Mouse (Mus musculus) liver, adult 2 months (tissue): Measurements from ENCODE around the gene Ccdc88c. TPM values are rescaled to one million over a fixed set of nuclear protein-coding genes. Genes with fewer than 3 reads are reported as not detected.
A peak's percentile ranks its signal among the peaks of the same experiment; 100 is the strongest.

ENCODE experiments used
- DNase-seq: peaks from one replicate; pipeline ENCODE4 v3.0.0-alpha.2; 2011; ENCODE audit warnings: low read depth, low spot score; ENCODE audit errors: extremely low read depth
- H3K27ac ChIP-seq: fragments of 200-500 bp; replicated peaks from 2 replicates; pipeline ENCODE4 v1.5.1; 2012; ENCODE audit warnings: low read depth, mild to moderate bottlenecking, control low read depth, inconsistent platforms, low read length; ENCODE audit not compliant: insufficient read depth
- H3K27me3 ChIP-seq: fragments of 200-500 bp; 2 replicates; pipeline ENCODE4 v1.6.1; 2012; ENCODE audit warnings: mild to moderate bottlenecking, moderate library complexity, low read length, inconsistent platforms; ENCODE audit not compliant: control insufficient read depth, insufficient read depth
- H3K36me3 ChIP-seq: fragments of 200-500 bp; 2 replicates; pipeline ENCODE4 v1.6.1; 2012; ENCODE audit warnings: low read length, inconsistent platforms; ENCODE audit not compliant: control insufficient read depth, insufficient read depth
- H3K4me1 ChIP-seq: fragments of 200-500 bp; 2 replicates; pipeline ENCODE4 v1.6.1; 2011; ENCODE audit warnings: low read length; ENCODE audit not compliant: control insufficient read depth, insufficient read depth
- H3K4me3 ChIP-seq: fragments of 200-500 bp; 2 replicates; pipeline ENCODE4 v1.5.1; 2011; ENCODE audit warnings: low read depth, mild to moderate bottlenecking, control low read depth, low read length, moderate library complexity; ENCODE audit not compliant: insufficient read depth
- H3K79me2 ChIP-seq: fragments of 200-500 bp; 2 replicates; pipeline ENCODE4 v1.6.1; 2012; ENCODE audit warnings: inconsistent platforms, mild to moderate bottlenecking, low read length, moderate library complexity; ENCODE audit not compliant: control insufficient read depth, insufficient read depth
- H3K9ac ChIP-seq: fragments of 200-500 bp; 2 replicates; pipeline ENCODE4 v1.6.1; 2012; ENCODE audit warnings: low read depth, mild to moderate bottlenecking, control low read depth, inconsistent platforms, low read length
- CTCF ChIP-seq: fragments of 200-500 bp; IDR thresholded peaks from 2 replicates; pipeline ENCODE4 v1.5.1; 2011; ENCODE audit warnings: low read depth, low read length, control low read depth
- POLR2A ChIP-seq: fragments of 200-500 bp; IDR thresholded peaks from 2 replicates; pipeline ENCODE4 v1.6.1; 2011; ENCODE audit warnings: low read length, control low read depth; ENCODE audit not compliant: insufficient read depth; ENCODE audit errors: extremely low read depth
- WGBS: fragments of 180-500 bp; shearing (Covaris S2); methylation state at CpG from one replicate; pipeline ENCODE4 v1.1.7; 2018; 5-methylcytosine and 5-hydroxymethylcytosine counted together
- polyA plus RNA-seq: library from polyadenylated mRNA; depleted of rRNA; stranded (reverse); fragments of >200 nt; gene quantifications from 2 replicates; pipeline ENCODE4 v1.2.3, GENCODE M21; 2012
- total RNA-seq: library from RNA; depleted of rRNA; stranded (reverse); fragments of >200 nt; gene quantifications from 2 replicates; pipeline ENCODE4 v1.2.3, GENCODE M21; 2014

Gene Ccdc88c
- total and polyA plus RNA-seq, 2 experiments = 1.1 to 1.3 TPM

DNA sequence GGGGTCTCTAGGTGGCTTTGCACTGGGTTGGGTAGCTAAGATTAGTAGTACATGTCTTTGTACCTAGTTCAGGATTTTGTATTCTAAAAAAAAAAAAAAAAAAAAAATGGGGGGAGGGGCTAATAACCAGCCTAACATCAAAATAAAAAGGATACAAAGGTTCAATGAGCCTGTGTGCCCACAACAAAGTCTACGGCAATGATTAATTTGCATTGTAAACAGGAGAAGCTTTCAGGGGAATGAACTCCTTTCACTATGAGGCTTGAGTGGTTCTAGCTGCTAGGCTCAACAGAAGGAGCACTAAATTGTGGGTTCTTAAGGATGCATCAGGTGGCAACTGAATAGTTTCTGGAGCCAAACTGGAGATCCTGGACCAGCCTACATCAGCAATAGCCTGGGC is 37.5 kb upstream of the Ccdc88c start:
- H3K79me2 ChIP-seq = peaks cover 31% of the 10 kb centered on the region; the same call in 1 of the 2 replicates
- peak overlapping the region; percentile 49 for H3K27ac ChIP-seq
- DNase-seq = peak; percentile 84
- no peak overlapping the region for H3K4me3 ChIP-seq
- no peak for TF ChIP-seq CTCF
- no peaks in the 10 kb centered on the region for H3K27me3 ChIP-seq
- 31% methylated on average over 1 of the region's 1 CpGs for WGBS
- no peak overlapping the region for H3K9ac ChIP-seq
- H3K4me1 ChIP-seq = peaks cover 21% of the 10 kb centered on the region
- peaks cover 41% of the 10 kb centered on the region for H3K36me3 ChIP-seq

DNA sequence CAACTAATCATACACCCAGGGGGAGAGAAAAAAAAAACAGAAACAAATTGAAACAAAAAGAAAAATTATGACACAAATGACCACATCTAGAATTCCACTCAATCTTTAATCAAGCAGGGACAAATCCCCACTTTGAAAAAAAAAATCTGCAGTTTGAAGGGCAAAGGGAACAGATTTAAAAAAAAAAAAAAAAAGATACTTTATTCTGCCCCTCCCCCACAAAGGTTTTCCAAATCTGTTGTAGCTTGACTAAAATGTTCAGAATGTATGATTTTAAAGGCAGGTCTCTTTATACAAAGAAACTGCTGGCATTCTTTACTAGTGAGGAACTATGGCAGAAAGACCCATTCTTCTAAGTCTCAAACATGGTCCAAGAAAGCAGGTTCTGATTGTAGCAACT is 11.1 kb upstream of the Ccdc88c start:
- TF ChIP-seq CTCF (no peak), POLR2A (no peak)
- H3K9ac ChIP-seq = no peak overlapping the region
- no peak overlapping the region for H3K4me3 ChIP-seq
- no peaks in the 10 kb centered on the region for H3K27me3 ChIP-seq
- H3K79me2 ChIP-seq = no peaks in the 10 kb centered on the region
- no peak overlapping the region for H3K27ac ChIP-seq
- H3K36me3 ChIP-seq = peaks cover 56% of the 10 kb centered on the region
- H3K4me1 ChIP-seq = no peaks in the 10 kb centered on the region
- DNase-seq = no peak

- Histone ChIP-seq H3K36me3 (no peaks in the 10 kb centered on the region), H3K27ac (0 out of 2 replicates have a peak overlapping the region, but pooled peaks have one; percentile 7), H3K27me3 (no peaks in the 10 kb centered on the region), H3K4me3 (peak overlapping the region; percentile 67), H3K9ac (peak overlapping the region; percentile 72), H3K79me2 (no peaks in the 10 kb centered on the region), H3K4me1 (no peaks in the 10 kb centered on the region)
- no peak for DNase-seq
- TF ChIP-seq CTCF (no peak), POLR2A (no peak)
- 1% methylated on average over 65 of the region's 67 CpGs for WGBS
Measured at GRCm38 (mm10) chr12:101028247-101028953, 456 bp downstream of the Ccdc88c start.

GRCm38 (mm10) chr12:101027451-101028246 is 1.2 kb downstream of the Ccdc88c start:
- no peaks in the 10 kb centered on the region for H3K79me2 ChIP-seq
- TF ChIP-seq POLR2A (no peak), CTCF (no peak)
- H3K9ac ChIP-seq = no peak overlapping the region
- DNase-seq = no peak
- no peaks in the 10 kb centered on the region for H3K36me3 ChIP-seq
- H3K27me3 ChIP-seq = no peaks in the 10 kb centered on the region
- 0 out of 2 replicates have a peak overlapping the region, but pooled peaks have one; percentile 67 for H3K4me3 ChIP-seq
- no peaks in the 10 kb centered on the region for H3K4me1 ChIP-seq
- WGBS = 13% methylated on average over 19 of the region's 19 CpGs
- no peak overlapping the region for H3K27ac ChIP-seq

GRCm38 (mm10) chr12:101026946-101027345 is 1.9 kb downstream of the Ccdc88c start:
- WGBS = 26% methylated on average over 14 of the region's 14 CpGs
- H3K27ac ChIP-seq = no peak overlapping the region
- H3K9ac ChIP-seq = no peak overlapping the region
- H3K27me3 ChIP-seq = no peaks in the 10 kb centered on the region
- peak overlapping the region; percentile 16; the same call in 1 of the 2 replicates for H3K4me3 ChIP-seq
- H3K36me3 ChIP-seq = no peaks in the 10 kb centered on the region
- no peak for TF ChIP-seq POLR2A
- TF ChIP-seq CTCF = no peak
- DNase-seq = no peak
- no peaks in the 10 kb centered on the region for H3K4me1 ChIP-seq
- H3K79me2 ChIP-seq = no peaks in the 10 kb centered on the region

- DNase-seq = no peak
- H3K4me3 ChIP-seq = no peak overlapping the region
- H3K79me2 ChIP-seq = no peaks in the 10 kb centered on the region
- H3K9ac ChIP-seq = no peak overlapping the region
- WGBS = 47% methylated on average over 7 of the region's 7 CpGs
- no peaks in the 10 kb centered on the region for H3K36me3 ChIP-seq
- TF ChIP-seq POLR2A = no peak
- TF ChIP-seq CTCF = no peak
- no peak overlapping the region for H3K27ac ChIP-seq
- H3K27me3 ChIP-seq = no peaks in the 10 kb centered on the region
- H3K4me1 ChIP-seq = no peaks in the 10 kb centered on the region
Measured at GRCm38 (mm10) chr12:101026518-101026917, 2.3 kb downstream of the Ccdc88c start.
